Mouse (Mus musculus) liver, embryonic 11.5 days (tissue): ENCODE measurements around the gene Vmn1r175. TPM values are rescaled to one million over a fixed set of nuclear protein-coding genes. Genes with fewer than 3 reads are reported as not detected.
"Not testable (repeated sequence)": the region's sequence is repeated elsewhere in the genome, so short reads cannot be mapped to it uniquely, and the experiment has no call there.

Experiments
- ATAC-seq: fragments of 200-750 bp; cut with Nextera tagmentation; replicated peaks from 2 replicates; pipeline ENCODE4 v1.8.0; 2017; ENCODE audit warnings: moderate number of reproducible peaks, mild to moderate bottlenecking, moderate TSS enrichment, moderate library complexity; ENCODE audit not compliant: low FRiP score
- DNase-seq: peaks from one replicate; pipeline ENCODE4 v3.0.0-alpha.2; 2017; ENCODE audit warnings: low spot score
- H3K27ac ChIP-seq: fragments of 300-500 bp; sonication (generic); 2 replicates; pipeline ENCODE4 v1.5.1; 2014; ENCODE audit warnings: mild to moderate bottlenecking, low read depth, low read length, control low read depth
- H3K27me3 ChIP-seq: fragments of 300-500 bp; sonication (generic); replicated peaks from 2 replicates; pipeline ENCODE4 v1.6.1; 2014; ENCODE audit warnings: low read length, mixed read lengths; ENCODE audit not compliant: control insufficient read depth, insufficient read depth
- H3K36me3 ChIP-seq: fragments of 300-500 bp; sonication (generic); 2 replicates; pipeline ENCODE4 v1.6.1; 2014; ENCODE audit warnings: mild to moderate bottlenecking, low read length, moderate library complexity, mixed read lengths; ENCODE audit not compliant: control insufficient read depth, insufficient read depth
- H3K4me1 ChIP-seq: fragments of 300-500 bp; sonication (generic); replicated peaks from 2 replicates; pipeline ENCODE4 v1.6.1; 2014; ENCODE audit warnings: low read length, mixed read lengths; ENCODE audit not compliant: control insufficient read depth, insufficient read depth
- H3K4me2 ChIP-seq: fragments of 300-500 bp; sonication (generic); 2 replicates; pipeline ENCODE4 v1.6.1; 2014; ENCODE audit warnings: mild to moderate bottlenecking, control low read depth, moderate library complexity
- H3K4me3 ChIP-seq: fragments of 300-500 bp; sonication (generic); 2 replicates; pipeline ENCODE4 v1.5.1; 2014; ENCODE audit warnings: low read depth, low read length, control low read depth
- H3K9ac ChIP-seq: fragments of 300-500 bp; sonication (generic); 2 replicates; pipeline ENCODE4 v1.6.1; 2014; ENCODE audit warnings: low read depth, low read length, control low read depth
- H3K9me3 ChIP-seq: fragments of 300-500 bp; sonication (generic); 2 replicates; pipeline ENCODE4 v1.6.1; 2016; ENCODE audit warnings: low read length, inconsistent platforms, mixed read lengths; ENCODE audit not compliant: control insufficient read depth
- whole genome bisulfite sequencing: fragments of 180-500 bp; shearing (Covaris S2); extraction: QIAGEN DNeasy Blood & Tissue Kit; methylation state at CpG from one replicate; pipeline ENCODE4 v1.1.7; 2014; 5-methylcytosine and 5-hydroxymethylcytosine counted together
- polyA plus RNA-seq: library from polyadenylated mRNA; unstranded; fragments of >200 nt; fragmentation: Nextera tagmentation; extraction: Ambion mirVana; gene quantifications from 2 replicates; pipeline ENCODE4 v1.2.1, GENCODE M21; 2014

The Vmn1r175 gene
- not detected in 2 replicates for polyA plus RNA-seq

DNA sequence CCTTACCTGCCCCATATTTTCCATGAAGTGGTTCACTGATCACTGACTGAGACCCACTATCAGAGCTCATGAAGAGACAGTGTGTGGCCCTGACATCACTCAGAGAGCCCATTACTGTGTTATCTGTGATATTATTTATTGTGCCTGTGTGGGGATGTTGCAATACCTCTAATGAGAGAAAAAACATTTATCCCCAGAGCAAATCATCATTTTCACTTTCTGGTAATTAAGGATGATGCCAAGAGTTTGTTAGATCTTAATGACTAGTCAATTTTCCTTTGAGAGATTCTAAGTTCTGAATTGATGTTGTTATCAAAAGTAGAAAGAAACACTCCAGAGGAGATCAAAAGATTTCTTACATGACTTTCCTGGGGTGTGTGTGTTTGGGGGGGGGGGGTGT, at the start of gene Vmn1r175:
Gene Vmn1r175 (minus strand): TSS at position 101 of the 400 bp plus-strand sequence.
- H3K4me1 ChIP-seq, H3K36me3 ChIP-seq, H3K27ac ChIP-seq, DNase-seq, H3K27me3 ChIP-seq, H3K4me2 ChIP-seq, ATAC-seq, H3K9ac ChIP-seq, H3K9me3 ChIP-seq, H3K4me3 ChIP-seq: not testable (repeated sequence)

- DNase-seq, H3K4me1 ChIP-seq, H3K4me3 ChIP-seq, ATAC-seq, H3K27ac ChIP-seq, H3K9me3 ChIP-seq, H3K9ac ChIP-seq, H3K4me2 ChIP-seq, H3K36me3 ChIP-seq, H3K27me3 ChIP-seq: not testable (repeated sequence)
- WGBS: no CpG with 5 or more reads among the region's 1 CpGs
Observed at GRCm38 (mm10) chr7:23837272-23837671, 26.8 kb upstream of the Vmn1r175 start, which contains the start of gene Vmn1r176. TSS of gene Vmn1r176 (minus strand) at chr7:23837372.

- no peak overlapping the region for H3K9ac ChIP-seq
- H3K4me1 ChIP-seq: no peaks in the 10 kb centered on the region
- 73% methylated on average over 6 of the region's 6 CpGs for WGBS
- H3K27ac ChIP-seq: no peak overlapping the region
- ATAC-seq: no peak
- DNase-seq: no peak
- H3K4me2 ChIP-seq: no peak overlapping the region
- no peak overlapping the region for H3K4me3 ChIP-seq
- H3K36me3 ChIP-seq: no peaks in the 10 kb centered on the region
- H3K9me3 ChIP-seq: peaks cover 16% of the 10 kb centered on the region
- no peaks in the 10 kb centered on the region for H3K27me3 ChIP-seq
Observed at GRCm38 (mm10) chr7:23784526-23784925, 25.9 kb downstream of the Vmn1r175 start.

Other genes with a start within 250 kb of the Vmn1r175 start
- gene Vmn1r169, start 235.1 kb downstream of the Vmn1r175 start, polyA plus RNA-seq: not detected in 2 replicates
- not detected in 2 replicates for gene Vmn1r170, start 204.5 kb downstream of the Vmn1r175 start, polyA plus RNA-seq
- not detected in 2 replicates for gene Vmn1r171, start 179.9 kb downstream of the Vmn1r175 start, polyA plus RNA-seq
- not detected in 2 replicates for gene Vmn1r172, start 152.3 kb downstream of the Vmn1r175 start, polyA plus RNA-seq
- not detected in 2 replicates for gene Vmn1r173, start 109.9 kb downstream of the Vmn1r175 start, polyA plus RNA-seq
- gene Vmn1r174, start 58.4 kb downstream of the Vmn1r175 start, polyA plus RNA-seq: not detected in 2 replicates
- not detected in 2 replicates for gene Vmn1r176, start 26.7 kb upstream of the Vmn1r175 start, polyA plus RNA-seq
- not detected in 2 replicates for gene Vmn1r177, start 55.8 kb upstream of the Vmn1r175 start, polyA plus RNA-seq
- gene Vmn1r178, start 81.4 kb upstream of the Vmn1r175 start, polyA plus RNA-seq: not detected in 2 replicates
- gene Vmn1r179, start 116.3 kb upstream of the Vmn1r175 start, polyA plus RNA-seq: not detected in 2 replicates
- not detected in 2 replicates for gene Vmn1r180, start 140.0 kb upstream of the Vmn1r175 start, polyA plus RNA-seq
- not detected in 2 replicates for gene Vmn1r181, start 164.0 kb upstream of the Vmn1r175 start, polyA plus RNA-seq
- not detected in 2 replicates for gene V1rd19, start 191.0 kb upstream of the Vmn1r175 start, polyA plus RNA-seq
- not detected in 2 replicates for gene Vmn1r183, start 242.6 kb upstream of the Vmn1r175 start, polyA plus RNA-seq